Mouse (Mus musculus) layer of hippocampus, adult 2 months (tissue): Measurements from ENCODE around the gene Traf3ip2. TPM values are rescaled to one million over a fixed set of nuclear protein-coding genes. Genes with fewer than 3 reads are reported as not detected.

ENCODE experiments used
- DNase-seq, 2 experiments: peaks; one replicate each; pipeline ENCODE4 v3.0.0; 2022; ENCODE audit warnings: low spot score in 2 of 2
- H3K27ac ChIP-seq: fragments of 200-600 bp; 2 replicates; pipeline ENCODE4 v1.8.1; 2022
- H3K4me3 ChIP-seq: fragments of 200-600 bp; 2 replicates; pipeline ENCODE4 v1.8.1; 2022; ENCODE audit warnings: mild to moderate bottlenecking
- CTCF ChIP-seq: fragments of 200-600 bp; conservative IDR thresholded peaks from 2 replicates; pipeline ENCODE4 v1.8.1; 2022; ENCODE audit warnings: antibody characterized with exemption, mild to moderate bottlenecking, moderate library complexity
- long read RNA-seq, 2 experiments: library from polyadenylated mRNA; stranded (forward); transcript quantifications; one replicate each; pipeline ENCODE4 v2.0.0; 2021; ENCODE audit warnings: borderline mapping rate in 2 of 2
- total RNA-seq, 2 experiments: library from RNA; stranded (reverse); gene quantifications; 2 replicates each; pipeline ENCODE4 v1.2.3; 2021

Gene Traf3ip2
- total RNA-seq, result 1 to 10 TPM; 2.5 to 2.6 TPM
- long read RNA-seq, experiment 1, partial matches to known transcripts, result 0 of 1 reads
- long read RNA-seq, experiment 1, other reads (novel, unspliced or antisense), result 1 of 1 reads
- long read RNA-seq, experiment 2, partial matches to known transcripts, result 0 of 3 reads
- long read RNA-seq, experiment 2, other reads (novel, unspliced or antisense), result 3 of 3 reads

DNA sequence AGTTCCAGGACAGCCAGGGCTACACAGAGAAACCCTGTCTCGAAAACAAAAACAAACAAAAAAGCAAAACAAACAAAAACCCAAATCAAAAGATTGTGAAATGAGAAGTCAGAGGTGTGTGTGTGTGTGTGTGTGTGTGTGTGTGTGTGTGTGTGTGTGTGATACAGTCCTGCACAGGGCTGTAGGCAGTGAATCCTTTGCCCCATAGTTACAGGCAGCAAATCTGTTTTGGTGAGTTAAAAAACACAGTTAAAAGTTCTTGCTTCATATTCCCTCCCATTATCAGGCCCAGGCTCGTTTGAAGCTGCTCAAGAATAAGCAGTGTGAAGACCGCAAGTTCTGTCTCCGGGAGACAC lies at the start of gene Traf3ip2:
Gene Traf3ip2 (plus strand): TSS at position 302 of the 356 bp plus-strand sequence.
- Histone ChIP-seq H3K4me3 (peak within 1 kb of the TSS; percentile 36), H3K27ac (peak within 1 kb of the TSS; percentile 67)
- no peak for DNase-seq
- no peak for TF ChIP-seq CTCF

GRCm38 (mm10) chr10:39563552-39564223 lies 49.0 kb upstream of the Traf3ip2 start:
- no peak overlapping the region for H3K27ac ChIP-seq
- no peak for DNase-seq
- TF ChIP-seq CTCF, result no peak
- no peak overlapping the region for H3K4me3 ChIP-seq

DNA sequence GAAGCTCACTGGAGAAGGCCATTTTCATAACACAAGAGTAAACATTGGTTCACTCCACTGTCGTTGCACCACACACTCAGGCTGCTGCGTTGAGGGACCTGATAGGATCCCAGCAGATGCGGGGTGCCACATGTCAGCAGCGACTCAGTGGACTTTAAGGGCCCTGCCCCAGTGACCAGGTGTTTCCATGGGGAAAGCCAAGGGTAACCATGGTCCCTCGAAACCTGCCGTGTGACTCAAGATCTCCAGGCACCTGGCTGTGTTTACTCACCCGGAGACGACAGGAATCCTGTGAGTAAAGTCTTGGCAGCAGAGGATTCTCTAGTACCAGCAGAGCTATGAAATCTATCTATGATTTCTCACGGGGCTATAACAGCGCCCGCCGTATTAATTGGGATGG lies 45.8 kb upstream of the Traf3ip2 start:
- H3K27ac ChIP-seq, result no peak overlapping the region
- no peak for TF ChIP-seq CTCF
- DNase-seq, result no peak
- no peak overlapping the region for H3K4me3 ChIP-seq

GRCm38 (mm10) chr10:39568991-39569390 lies 43.7 kb upstream of the Traf3ip2 start:
- H3K27ac ChIP-seq, result no peak overlapping the region
- H3K4me3 ChIP-seq, result no peak overlapping the region
- TF ChIP-seq CTCF, result no peak
- DNase-seq, result no peak

GRCm38 (mm10) chr10:39571011-39571410 lies 41.7 kb upstream of the Traf3ip2 start:
- Histone ChIP-seq H3K27ac (peak overlapping the region; percentile 73), H3K4me3 (no peak overlapping the region)
- no peak for DNase-seq
- no peak for TF ChIP-seq CTCF

DNA sequence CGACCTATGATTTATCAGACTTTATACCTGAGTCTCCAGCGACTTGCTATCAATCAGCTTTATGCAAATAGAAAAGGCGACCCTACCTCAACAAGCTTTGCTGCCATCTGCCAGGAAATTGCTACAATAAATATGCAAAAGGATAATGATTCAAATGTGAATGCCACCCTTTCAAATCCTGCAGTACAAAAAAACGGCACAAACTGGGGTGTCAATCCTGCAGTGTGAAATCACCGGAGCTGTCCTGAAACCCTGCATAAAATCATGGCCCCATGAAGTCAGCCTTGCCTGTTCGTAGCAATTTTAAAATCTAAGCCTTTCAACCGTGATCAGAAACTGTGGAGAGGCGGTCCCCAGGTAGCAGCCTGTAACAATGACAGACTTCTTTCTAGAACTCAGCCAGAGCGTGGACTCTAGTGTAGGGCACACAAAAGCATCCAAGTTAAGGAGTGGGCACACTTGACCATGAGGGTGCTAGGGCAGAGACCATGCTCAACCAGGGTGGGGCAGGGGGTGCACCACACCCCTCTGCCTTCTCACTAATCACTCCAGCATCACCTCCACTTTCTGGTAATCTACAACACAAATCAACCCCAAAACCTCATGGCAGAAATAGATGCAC lies 40.6 kb upstream of the Traf3ip2 start:
- peak overlapping the region; percentile 73 for H3K27ac ChIP-seq
- no peak for TF ChIP-seq CTCF
- no peak overlapping the region for H3K4me3 ChIP-seq
- no peak for DNase-seq

DNA sequence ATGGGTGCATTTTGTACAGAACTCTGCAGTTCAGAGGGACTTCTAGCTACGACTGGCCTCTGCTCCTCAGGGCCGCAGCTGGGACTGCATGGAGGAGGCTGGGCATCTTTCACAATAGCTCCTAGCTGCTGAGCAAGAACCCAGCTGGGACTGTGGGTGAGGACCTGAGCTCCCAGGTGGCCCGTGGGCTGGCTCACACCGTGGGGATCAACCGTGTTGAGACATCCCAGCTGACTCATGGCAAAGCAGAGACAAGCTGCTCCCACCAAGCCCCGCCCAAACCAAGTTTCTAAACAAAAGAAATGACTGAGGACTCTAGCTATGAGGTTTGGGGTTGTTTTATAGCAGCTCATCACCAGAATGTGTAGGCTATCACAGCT lies 40.1 kb upstream of the Traf3ip2 start:
- peak overlapping the region; percentile 73 for H3K27ac ChIP-seq
- no peak overlapping the region for H3K4me3 ChIP-seq
- TF ChIP-seq CTCF, result no peak
- peak; percentile 75 to 79 for DNase-seq

- DNase-seq, result no peak
- Histone ChIP-seq H3K27ac (no peak overlapping the region), H3K4me3 (no peak overlapping the region)
- no peak for TF ChIP-seq CTCF
Observed at GRCm38 (mm10) chr10:39576466-39576865, 36.3 kb upstream of the Traf3ip2 start.

GRCm38 (mm10) chr10:39580477-39580876 lies 32.3 kb upstream of the Traf3ip2 start:
- H3K4me3 ChIP-seq, result no peak overlapping the region
- TF ChIP-seq CTCF, result no peak
- no peak for DNase-seq
- H3K27ac ChIP-seq, result no peak overlapping the region

GRCm38 (mm10) chr10:39582385-39582784 lies 30.3 kb upstream of the Traf3ip2 start:
- no peak for TF ChIP-seq CTCF
- Histone ChIP-seq H3K27ac (no peak overlapping the region), H3K4me3 (no peak overlapping the region)
- DNase-seq, result no peak

GRCm38 (mm10) chr10:39583718-39584117 lies 29.0 kb upstream of the Traf3ip2 start:
- TF ChIP-seq CTCF, result no peak
- Histone ChIP-seq H3K27ac (no peak overlapping the region), H3K4me3 (no peak overlapping the region)
- peak in 1 of 2 experiments; percentile 30 for DNase-seq

DNA sequence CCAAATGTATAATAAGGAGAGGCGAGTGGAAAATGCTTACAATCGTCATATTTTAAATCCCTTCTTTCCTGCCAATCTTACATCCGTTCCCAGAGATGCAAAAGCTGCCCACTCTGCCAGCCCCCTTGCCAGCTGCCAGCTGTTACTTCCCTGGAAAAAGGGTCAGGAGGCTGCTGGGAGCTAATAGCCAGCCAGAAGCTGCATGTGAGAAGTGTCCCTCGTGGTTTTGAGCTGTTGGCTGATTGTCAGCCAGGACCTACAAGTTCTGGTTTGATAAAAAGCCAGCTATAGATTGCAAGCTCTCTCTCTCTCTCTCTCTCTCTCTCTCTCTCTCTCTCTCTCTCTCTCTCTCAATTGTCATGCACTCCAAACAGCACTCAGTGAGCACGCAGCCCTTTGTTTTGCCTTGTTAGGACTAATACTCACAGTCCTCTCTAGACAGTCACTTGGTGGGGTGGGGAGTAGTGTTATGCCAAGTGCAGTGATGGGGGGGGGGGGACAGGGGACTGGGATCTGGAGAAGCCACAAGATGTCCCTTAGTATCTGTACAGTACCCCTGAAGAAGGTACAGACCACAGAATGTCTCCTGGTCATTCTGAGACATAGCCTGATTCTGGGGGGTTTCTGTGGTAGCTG lies 25.3 kb upstream of the Traf3ip2 start:
- DNase-seq, result no peak

DNA sequence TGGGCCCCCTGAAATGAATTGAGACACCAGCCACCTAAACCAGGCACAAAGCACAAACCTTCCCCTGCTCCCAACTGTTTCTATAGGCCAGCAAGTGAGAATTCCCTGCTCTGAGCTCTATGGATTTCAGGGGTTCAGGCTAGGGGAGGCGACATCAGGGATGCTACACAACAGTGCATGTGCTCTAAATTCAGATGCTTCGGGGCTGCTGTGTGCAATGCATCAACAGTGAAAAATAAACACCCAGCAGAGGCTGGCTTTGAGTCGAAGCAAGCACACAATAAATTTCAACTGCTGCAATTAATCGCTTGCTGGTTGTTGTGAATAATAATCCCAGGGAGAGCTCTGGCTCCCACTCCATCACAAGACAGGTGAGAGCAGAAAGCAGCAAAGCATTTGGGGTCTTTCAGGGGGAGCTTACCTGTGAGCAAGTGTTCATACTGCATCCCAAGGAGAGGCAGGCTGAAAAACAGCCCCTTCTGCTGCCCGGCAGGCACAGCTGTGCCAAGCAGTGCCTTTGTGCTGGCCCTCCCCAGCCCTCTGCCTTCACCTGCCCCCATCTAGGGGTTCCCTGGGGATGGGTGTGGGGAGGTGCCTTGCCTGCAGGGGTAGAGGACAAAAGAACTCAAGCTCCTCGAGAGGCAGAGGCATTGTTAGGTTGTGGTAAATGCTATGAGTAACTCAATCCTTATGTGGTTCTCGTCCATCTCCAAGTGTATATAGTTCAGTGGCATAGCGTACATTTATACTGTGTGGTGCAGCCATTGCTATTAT lies 24.6 kb upstream of the Traf3ip2 start:
- no peak for DNase-seq
- TF ChIP-seq CTCF, result no peak
- no peak overlapping the region; the same call in 1 of the 2 replicates for H3K27ac ChIP-seq
- no peak overlapping the region for H3K4me3 ChIP-seq

More for the DNA sequence above, 25.3 kb upstream of the Traf3ip2 start:
- no peak for TF ChIP-seq CTCF
- H3K27ac ChIP-seq, result no peak overlapping the region; the same call in 1 of the 2 replicates
- H3K4me3 ChIP-seq, result no peak overlapping the region
